Mouse (Mus musculus) heart, embryonic 12.5 days (tissue): ENCODE measurements around the gene Wnk4. TPM values are rescaled to one million over a fixed set of nuclear protein-coding genes. Genes with fewer than 3 reads are reported as not detected.

ENCODE experiments used
- ATAC-seq: fragments of 200-750 bp; cut with Nextera tagmentation; 2 replicates; pipeline ENCODE4 v1.8.0; 2017; ENCODE audit warnings: moderate TSS enrichment, moderate library complexity; ENCODE audit not compliant: insufficient number of reproducible peaks, low FRiP score
- H3K27ac ChIP-seq: fragments of 300-500 bp; sonication (generic); 2 replicates; pipeline ENCODE4 v1.5.1; 2016; ENCODE audit warnings: mild to moderate bottlenecking, moderate library complexity; ENCODE audit not compliant: poor library complexity, severe bottlenecking
- H3K27me3 ChIP-seq: fragments of 300-500 bp; sonication (generic); replicated peaks from 2 replicates; pipeline ENCODE4 v1.6.1; 2016; ENCODE audit warnings: mild to moderate bottlenecking, moderate library complexity
- H3K36me3 ChIP-seq: fragments of 300-500 bp; sonication (generic); 2 replicates; pipeline ENCODE4 v1.6.1; 2016; ENCODE audit warnings: mild to moderate bottlenecking, moderate library complexity
- H3K4me1 ChIP-seq: fragments of 300-500 bp; sonication (generic); replicated peaks from 2 replicates; pipeline ENCODE4 v1.6.1; 2016; ENCODE audit warnings: mild to moderate bottlenecking
- H3K4me2 ChIP-seq: fragments of 300-500 bp; sonication (generic); 2 replicates; pipeline ENCODE4 v1.6.1; 2016; ENCODE audit warnings: mild to moderate bottlenecking, moderate library complexity
- H3K4me3 ChIP-seq: fragments of 300-500 bp; sonication (generic); 2 replicates; pipeline ENCODE4 v1.5.1; 2016; ENCODE audit warnings: mild to moderate bottlenecking
- H3K9ac ChIP-seq: fragments of 300-500 bp; sonication (generic); 2 replicates; pipeline ENCODE4 v1.6.1; 2016; ENCODE audit warnings: mild to moderate bottlenecking, moderate library complexity
- H3K9me3 ChIP-seq: fragments of 300-500 bp; sonication (generic); replicated peaks from 2 replicates; pipeline ENCODE4 v1.6.1; 2016; ENCODE audit warnings: mild to moderate bottlenecking, moderate library complexity
- WGBS: fragments of 180-500 bp; shearing (Covaris S2); methylation state at CpG from one replicate; pipeline ENCODE4 v1.1.7; 2016; 5-methylcytosine and 5-hydroxymethylcytosine counted together
- polyA plus RNA-seq: library from polyadenylated mRNA; unstranded; fragments of >200 nt; fragmentation: Nextera tagmentation; extraction: Ambion mirVana; gene quantifications from 2 replicates; pipeline ENCODE4 v1.2.1, GENCODE M21; 2016

Wnk4 gene
- polyA plus RNA-seq, 1 experiment from 2014 or later = 14.0 TPM

GRCm38 (mm10) chr11:101301299-101302003 lies 41.1 kb downstream of the Wnk4 start:
- 11% methylated on average over 26 of the region's 26 CpGs for WGBS

GRCm38 (mm10) chr11:101302004-101302798 lies 41.8 kb downstream of the Wnk4 start, which contains the start of gene Becn1:
Becn1 (minus strand) TSS chr11:101302286.
- H3K36me3 ChIP-seq = peaks cover 24% of the 10 kb centered on the region
- H3K9ac ChIP-seq = peak within 1 kb of the TSS; percentile 93
- H3K4me2 ChIP-seq = peak within 1 kb of the TSS; percentile 99
- peak within 1 kb of the TSS; percentile 96 for H3K4me3 ChIP-seq
- WGBS = 6% methylated on average over 39 of the region's 39 CpGs
- peak; percentile 93 for ATAC-seq
- H3K27ac ChIP-seq = peak within 1 kb of the TSS; percentile 34; the same call in 1 of the 2 replicates
- H3K27me3 ChIP-seq = no peaks in the 10 kb centered on the region
- H3K4me1 ChIP-seq = peaks cover 18% of the 10 kb centered on the region
- no peaks in the 10 kb centered on the region for H3K9me3 ChIP-seq

More at GRCm38 (mm10) chr11:101301299-101302003, 41.1 kb downstream of the Wnk4 start:
- H3K36me3 ChIP-seq = peaks cover 27% of the 10 kb centered on the region
- peak overlapping the region; percentile 34; the same call in 1 of the 2 replicates for H3K27ac ChIP-seq
- peaks cover 18% of the 10 kb centered on the region for H3K4me1 ChIP-seq
- H3K27me3 ChIP-seq = no peaks in the 10 kb centered on the region
- H3K9me3 ChIP-seq = no peaks in the 10 kb centered on the region
- peak overlapping the region; percentile 96 for H3K4me3 ChIP-seq
- peak; percentile 37 for ATAC-seq
- peak overlapping the region; percentile 99 for H3K4me2 ChIP-seq
- H3K9ac ChIP-seq = peak overlapping the region; percentile 93

- H3K9ac ChIP-seq = no peak overlapping the region
- no peak overlapping the region for H3K4me3 ChIP-seq
- ATAC-seq = no peak
- no peaks in the 10 kb centered on the region for H3K4me1 ChIP-seq
- H3K9me3 ChIP-seq = no peaks in the 10 kb centered on the region
- H3K27ac ChIP-seq = no peak overlapping the region
- WGBS = 28% methylated on average over 5 of the region's 5 CpGs
- H3K36me3 ChIP-seq = no peaks in the 10 kb centered on the region
- no peak overlapping the region for H3K4me2 ChIP-seq
- no peaks in the 10 kb centered on the region for H3K27me3 ChIP-seq
Measured at GRCm38 (mm10) chr11:101307744-101308143, 47.4 kb downstream of the Wnk4 start.

GRCm38 (mm10) chr11:101311083-101311482 lies 50.7 kb downstream of the Wnk4 start:
- Histone ChIP-seq H3K4me1 (no peaks in the 10 kb centered on the region), H3K36me3 (no peaks in the 10 kb centered on the region), H3K4me3 (no peak overlapping the region), H3K4me2 (no peak overlapping the region), H3K27ac (no peak overlapping the region), H3K9ac (no peak overlapping the region), H3K9me3 (no peaks in the 10 kb centered on the region), H3K27me3 (no peaks in the 10 kb centered on the region)
- WGBS = 85% methylated on average over 3 of the region's 3 CpGs
- no peak for ATAC-seq

- Histone ChIP-seq H3K9me3 (no peaks in the 10 kb centered on the region), H3K27me3 (no peaks in the 10 kb centered on the region), H3K4me1 (peaks cover 5% of the 10 kb centered on the region), H3K27ac (no peak overlapping the region), H3K4me3 (no peak overlapping the region), H3K9ac (no peak overlapping the region), H3K4me2 (no peak overlapping the region), H3K36me3 (no peaks in the 10 kb centered on the region)
- ATAC-seq = no peak
- WGBS = 57% methylated on average over 3 of the region's 3 CpGs
Measured at GRCm38 (mm10) chr11:101312150-101312549, 51.8 kb downstream of the Wnk4 start.

GRCm38 (mm10) chr11:101314567-101314966 lies 54.2 kb downstream of the Wnk4 start:
- Histone ChIP-seq H3K27me3 (no peaks in the 10 kb centered on the region), H3K27ac (no peak overlapping the region), H3K36me3 (peaks cover 21% of the 10 kb centered on the region), H3K4me1 (peaks cover 12% of the 10 kb centered on the region), H3K9ac (no peak overlapping the region), H3K4me3 (no peak overlapping the region), H3K4me2 (no peak overlapping the region), H3K9me3 (no peaks in the 10 kb centered on the region)
- WGBS = 86% methylated on average over 1 of the region's 1 CpGs
- no peak for ATAC-seq

GRCm38 (mm10) chr11:101315082-101315650 lies 54.8 kb downstream of the Wnk4 start:
- H3K4me2 ChIP-seq = peak overlapping the region; percentile 90
- peak overlapping the region; percentile 82 for H3K27ac ChIP-seq
- no peak for ATAC-seq
- peaks cover 27% of the 10 kb centered on the region for H3K36me3 ChIP-seq
- H3K9ac ChIP-seq = peak overlapping the region; percentile 96
- H3K9me3 ChIP-seq = no peaks in the 10 kb centered on the region
- H3K4me1 ChIP-seq = peaks cover 12% of the 10 kb centered on the region
- WGBS = 78% methylated on average over 8 of the region's 8 CpGs
- no peaks in the 10 kb centered on the region for H3K27me3 ChIP-seq
- peak overlapping the region; percentile 92 for H3K4me3 ChIP-seq

- Histone ChIP-seq H3K27me3 (no peaks in the 10 kb centered on the region), H3K4me2 (peak within 1 kb of the TSS; percentile 90), H3K4me1 (peaks cover 12% of the 10 kb centered on the region), H3K27ac (peak within 1 kb of the TSS; percentile 82), H3K36me3 (peaks cover 34% of the 10 kb centered on the region), H3K9ac (peak within 1 kb of the TSS; percentile 96), H3K9me3 (no peaks in the 10 kb centered on the region), H3K4me3 (peak within 1 kb of the TSS; percentile 92)
- peak; percentile 93 for ATAC-seq
- under 1% methylated on average over 62 of the region's 62 CpGs for WGBS
Measured at GRCm38 (mm10) chr11:101315665-101316500, 55.5 kb downstream of the Wnk4 start, which contains the start of gene Psme3. Psme3 (plus strand) TSS chr11:101316213.

GRCm38 (mm10) chr11:101316501-101316917 lies 56.1 kb downstream of the Wnk4 start:
- WGBS = under 1% methylated on average over 17 of the region's 17 CpGs
- Histone ChIP-seq H3K4me2 (peak overlapping the region; percentile 90), H3K27ac (peak overlapping the region; percentile 82), H3K4me3 (peak overlapping the region; percentile 92), H3K9ac (peak overlapping the region; percentile 96), H3K9me3 (no peaks in the 10 kb centered on the region), H3K4me1 (peaks cover 12% of the 10 kb centered on the region), H3K36me3 (peaks cover 41% of the 10 kb centered on the region), H3K27me3 (no peaks in the 10 kb centered on the region)
- peak; percentile 66 for ATAC-seq

- Histone ChIP-seq H3K27ac (no peak overlapping the region), H3K4me2 (no peak overlapping the region), H3K4me1 (0 out of 2 replicates have a peak, but pooled peaks cover under 1% of the 10 kb centered on the region), H3K9ac (no peak overlapping the region), H3K4me3 (no peak overlapping the region), H3K36me3 (peaks cover 69% of the 10 kb centered on the region), H3K27me3 (no peaks in the 10 kb centered on the region), H3K9me3 (no peaks in the 10 kb centered on the region)
- 11% methylated on average over 4 of the region's 4 CpGs for WGBS
- ATAC-seq = peak; percentile 49; the same call in 1 of the 2 replicates
Measured at GRCm38 (mm10) chr11:101323609-101324008, 63.2 kb downstream of the Wnk4 start.
